Mouse (Mus musculus) lung, postnatal 14 days (tissue): ENCODE measurements at regions not wholly inside any gene's neighbourhood (a gene's known extent, or its start where the extent isn't known, plus 50 kb on each side); places are given as distances from the start of the nearest gene placed in this dataset.

Experiments used
- DNase-seq: peaks from one replicate; pipeline ENCODE4 v3.0.0; 2021

DNA sequence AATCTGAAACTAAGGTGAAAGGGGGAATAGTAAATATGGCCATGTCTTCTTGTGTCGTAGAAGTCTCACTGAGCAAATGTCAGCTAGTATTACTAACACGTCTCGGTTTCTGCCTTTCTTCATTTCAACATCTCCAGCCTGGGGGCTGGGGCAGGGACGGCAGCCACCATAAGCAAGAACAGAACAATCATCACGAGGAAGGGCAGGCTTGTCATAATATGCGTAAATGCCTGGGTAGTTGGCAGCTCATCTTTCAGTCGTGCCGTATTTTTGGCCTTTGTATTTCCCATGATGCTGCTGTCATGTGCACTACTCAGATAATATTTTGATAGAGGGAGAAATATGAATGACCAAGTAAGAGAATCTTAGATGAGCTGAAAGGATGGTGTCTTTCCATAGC is 120.5 kb upstream of the Hand2 start:
- DNase-seq = no peak

- DNase-seq = peak; percentile 31
Measured at GRCm38 (mm10) chr8:57209584-57209983, 111.2 kb upstream of the Hand2 start.

DNA sequence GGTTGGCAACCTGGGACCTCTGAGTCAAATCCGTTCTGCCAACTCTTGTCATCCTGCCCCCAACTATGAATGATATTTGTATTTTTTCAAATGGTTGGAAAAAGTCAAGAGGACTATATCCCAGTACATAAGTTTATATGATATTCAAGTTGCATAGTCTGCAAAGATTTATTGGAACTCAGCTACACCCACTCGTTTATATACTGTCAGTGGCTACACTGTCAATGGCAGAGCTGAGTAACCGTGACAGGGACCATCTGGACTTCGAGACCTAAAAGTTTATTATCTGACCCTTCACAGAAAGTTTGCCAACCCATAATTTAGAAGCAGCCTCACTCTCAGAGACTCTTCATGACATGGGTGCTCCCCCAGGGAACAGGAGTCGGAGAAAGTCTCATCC is 107.7 kb upstream of the Hand2 start:
- no peak for DNase-seq

DNA sequence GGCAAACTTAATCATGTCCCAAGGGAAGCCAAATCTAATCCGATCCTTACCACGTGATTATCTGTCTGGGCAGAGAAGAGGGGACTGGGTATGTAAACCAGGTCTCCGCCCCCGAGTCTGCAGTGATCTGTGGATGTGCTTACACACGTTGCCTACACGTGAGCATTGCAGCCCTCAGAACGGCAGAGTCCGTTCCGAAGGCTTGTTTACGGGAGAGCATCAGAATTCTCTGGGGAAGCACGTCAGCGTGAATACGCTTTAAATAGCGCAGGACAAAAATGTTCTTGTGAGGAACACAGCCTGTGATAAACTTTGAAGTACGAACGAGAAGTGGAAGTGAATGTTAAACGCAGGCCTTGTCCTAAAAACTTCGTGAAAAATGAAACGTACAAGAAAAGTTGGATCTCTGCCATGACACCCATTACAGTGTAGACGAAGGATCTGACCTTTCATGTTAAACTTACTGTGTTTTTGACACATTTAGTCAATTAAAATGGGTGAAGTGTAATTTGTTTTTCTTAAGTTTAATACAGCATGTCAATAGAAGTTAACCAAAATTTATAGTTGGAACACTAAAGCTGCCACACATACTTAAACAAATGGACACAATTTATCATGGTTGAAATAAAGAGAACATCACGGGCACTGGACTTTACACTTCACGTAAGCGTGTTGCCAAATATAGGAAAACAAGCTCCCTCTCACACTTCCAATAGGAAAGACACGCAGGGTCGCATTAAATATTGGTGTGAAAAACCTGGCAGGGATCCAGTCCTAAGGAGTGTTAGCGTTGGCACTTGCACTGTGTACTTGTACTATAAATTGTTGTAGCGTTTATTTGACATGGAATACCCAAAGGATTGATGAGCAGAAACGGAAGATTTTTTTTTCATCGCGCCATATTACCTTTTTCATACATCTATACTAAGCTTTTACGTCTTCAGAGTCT is 106.5 kb upstream of the Hand2 start:
- no peak for DNase-seq

DNA sequence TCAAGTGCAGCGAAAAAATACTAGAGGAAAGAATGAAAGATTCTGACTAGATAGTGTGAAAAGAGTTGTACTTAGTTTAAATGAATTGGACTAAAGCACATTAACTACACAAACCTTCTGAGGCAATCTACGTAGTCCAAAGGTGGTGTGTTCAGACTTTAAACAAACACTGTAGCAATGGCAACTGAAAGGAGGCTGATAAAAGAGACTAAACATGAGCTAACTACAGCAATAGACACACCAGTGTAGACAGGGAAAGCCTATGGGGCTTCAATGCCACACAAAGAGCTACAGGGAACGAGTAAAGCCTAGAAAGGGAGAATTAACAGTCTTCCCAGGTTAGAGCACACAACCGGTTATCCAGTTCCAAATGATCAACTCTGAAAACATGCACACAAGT is 90.2 kb upstream of the Hand2 start:
- no peak for DNase-seq

- DNase-seq = no peak
Measured at GRCm38 (mm10) chr8:57242301-57242700, 78.5 kb upstream of the Hand2 start.

DNA sequence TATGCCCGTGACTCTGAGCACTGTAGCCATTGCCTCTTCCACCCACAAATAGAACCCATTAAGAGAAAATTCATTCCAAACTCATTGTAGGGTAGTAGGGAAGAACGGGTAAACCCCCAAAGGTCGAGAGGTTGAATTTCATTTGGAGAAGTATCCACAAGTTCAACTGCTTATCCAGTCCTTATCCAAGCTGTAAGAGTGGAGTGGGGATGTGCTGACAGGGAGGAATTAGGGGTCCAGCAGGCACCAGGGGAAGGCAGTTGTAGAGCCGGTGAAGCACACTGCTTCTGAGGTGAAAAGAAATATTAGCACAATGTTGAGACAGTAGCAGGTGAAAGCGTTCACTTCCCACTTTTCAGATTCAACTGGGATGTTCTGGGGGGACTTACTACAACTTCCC is 71.7 kb upstream of the Hand2 start:
- no peak for DNase-seq
